Mouse (Mus musculus) kidney, adult 2 months (tissue): Measurements from ENCODE around the gene Mgat4b.

ENCODE experiments used
- CTCF ChIP-seq: fragments of 200-500 bp; conservative IDR thresholded peaks from 2 replicates; pipeline ENCODE4 v1.5.1; 2011; ENCODE audit warnings: low read depth, mild to moderate bottlenecking, control low read depth, low read length, moderate library complexity, mixed read lengths; ENCODE audit not compliant: insufficient read depth, insufficient read length
- POLR2A ChIP-seq: fragments of 200-500 bp; IDR thresholded peaks from one replicate; pipeline ENCODE4 v1.6.1; 2011; ENCODE audit warnings: low read depth, low read length, control low read depth

DNA sequence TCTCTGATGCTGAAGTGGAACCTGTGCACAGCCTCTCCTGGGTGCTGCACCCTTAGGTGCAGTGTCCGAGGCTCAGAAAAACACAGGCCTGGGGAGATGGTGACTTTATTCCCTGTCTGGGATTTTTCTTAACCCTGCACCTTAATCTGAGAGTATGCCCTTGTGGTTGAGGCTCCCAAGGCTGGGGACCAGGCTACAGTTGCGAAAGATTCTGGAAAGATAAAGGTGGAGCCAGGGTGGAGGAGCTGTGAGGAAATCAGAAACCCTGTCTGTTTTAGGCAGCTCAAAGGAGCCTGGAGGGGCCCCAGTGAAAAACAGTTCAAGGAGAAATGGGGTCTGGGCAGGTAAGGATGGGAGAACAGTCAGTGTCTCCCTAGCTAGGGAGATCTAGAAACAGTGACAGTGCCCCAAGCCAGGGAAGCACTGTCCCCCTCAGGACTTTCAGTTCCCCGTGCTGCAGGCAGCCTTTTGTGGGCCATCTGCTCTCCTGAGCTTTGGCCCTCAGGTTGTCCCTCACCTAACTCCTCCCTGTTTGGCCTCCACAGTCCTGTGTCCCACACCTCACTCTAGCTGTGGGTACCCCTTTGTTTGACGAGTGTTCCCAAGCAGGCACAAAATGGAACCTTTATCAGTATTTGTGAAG is 6.2 kb downstream of the Mgat4b start:
- TF ChIP-seq CTCF (no peak), POLR2A (no peak)
